Mouse (Mus musculus): ENCODE data around the gene Thap11.
"Not testable (repeated sequence)": the region's sequence is repeated elsewhere in the genome, so short reads cannot be mapped to it uniquely, and the experiment has no call there.

Gene Thap11

GRCm38 (mm10) chr8:105854715-105855216, at the start of gene Thap11:
TSS of gene Thap11 (plus strand) at chr8:105855132.
- DNase-seq: peak; percentile 93

- DNase-seq: no peak
These were observed 49.6 kb upstream of the Thap11 start for GRCm38 (mm10) chr8:105805346-105805745.

- DNase-seq: no peak
These were observed 49.0 kb upstream of the Thap11 start for GRCm38 (mm10) chr8:105805964-105806363.

GRCm38 (mm10) chr8:105807766-105808165, 47.2 kb upstream of the Thap11 start:
- no peak for DNase-seq

- DNase-seq: no peak
These were observed 46.5 kb upstream of the Thap11 start for GRCm38 (mm10) chr8:105808480-105808879.

GRCm38 (mm10) chr8:105810245-105810786, 44.6 kb upstream of the Thap11 start:
- DNase-seq: no peak

- DNase-seq: no peak
These were observed 43.9 kb upstream of the Thap11 start for GRCm38 (mm10) chr8:105811061-105811460.

GRCm38 (mm10) chr8:105811543-105811942, 43.4 kb upstream of the Thap11 start:
- no peak for DNase-seq

- no peak for DNase-seq
These were observed 42.4 kb upstream of the Thap11 start for GRCm38 (mm10) chr8:105812511-105812910.

- DNase-seq: no peak
These were observed 41.7 kb upstream of the Thap11 start for GRCm38 (mm10) chr8:105813241-105813640.

- no peak for DNase-seq
These were observed 35.3 kb upstream of the Thap11 start for GRCm38 (mm10) chr8:105819659-105820058.

- no peak for DNase-seq
These were observed 34.0 kb upstream of the Thap11 start for GRCm38 (mm10) chr8:105820925-105821324.

- DNase-seq: no peak
These were observed 29.4 kb upstream of the Thap11 start for GRCm38 (mm10) chr8:105825506-105825905.

GRCm38 (mm10) chr8:105826379-105826778, 28.6 kb upstream of the Thap11 start:
- DNase-seq: no peak

GRCm38 (mm10) chr8:105826861-105827848, 27.8 kb upstream of the Thap11 start, which contains the start of the genes Ranbp10 and Tsnaxip1:
TSS of gene Ranbp10 (minus strand) at chr8:105827350.
TSS of gene Tsnaxip1 (plus strand) at chr8:105827731.
- peak; percentile 97 for DNase-seq

- DNase-seq: not testable (repeated sequence)
These were observed 21.2 kb upstream of the Thap11 start for GRCm38 (mm10) chr8:105833740-105834139.

GRCm38 (mm10) chr8:105835318-105835717, 19.6 kb upstream of the Thap11 start:
- DNase-seq: peak; percentile 42

GRCm38 (mm10) chr8:105836991-105837390, 17.9 kb upstream of the Thap11 start:
- no peak for DNase-seq

- no peak for DNase-seq
These were observed 15.7 kb upstream of the Thap11 start for GRCm38 (mm10) chr8:105839209-105839608.

- DNase-seq: no peak
These were observed 8.3 kb upstream of the Thap11 start for GRCm38 (mm10) chr8:105846678-105847077.

- no peak for DNase-seq
These were observed 4.9 kb upstream of the Thap11 start for GRCm38 (mm10) chr8:105850014-105850413.

- DNase-seq: no peak
These were observed 4.3 kb upstream of the Thap11 start for GRCm38 (mm10) chr8:105850611-105851010.

- DNase-seq: peak; percentile 87
These were observed 3.2 kb upstream of the Thap11 start for GRCm38 (mm10) chr8:105851651-105852143.
